Mouse (Mus musculus) E14TG2a.4 (cell line): ENCODE data around the gene Hic2.

Source experiments
- H3K27me3 ChIP-seq: 2 replicates; pipeline ENCODE4 v1.6.1; 2014; ENCODE audit warnings: low read length, control low read depth; ENCODE audit not compliant: insufficient read depth
- H3K36me3 ChIP-seq: 2 replicates; pipeline ENCODE4 v1.6.1; 2014; ENCODE audit warnings: low read length, control low read depth; ENCODE audit not compliant: insufficient read depth
- H3K4me1 ChIP-seq: replicated peaks from 2 replicates; pipeline ENCODE4 v1.6.1; 2014; ENCODE audit warnings: low read depth, low read length, control low read depth
- H3K4me3 ChIP-seq: replicated peaks from 2 replicates; pipeline ENCODE4 v1.5.1; 2014; ENCODE audit warnings: mild to moderate bottlenecking, low read length
- H3K9me3 ChIP-seq: 2 replicates; pipeline ENCODE4 v1.6.1; 2014; ENCODE audit warnings: low read length, control low read depth
- CTCF ChIP-seq: conservative IDR thresholded peaks from 2 replicates; pipeline ENCODE4 v1.5.1; 2014; ENCODE audit warnings: low read length
- NANOG ChIP-seq: IDR thresholded peaks from 2 replicates; pipeline ENCODE4 v1.6.1; 2014; ENCODE audit warnings: borderline replicate concordance, low read length, mixed read lengths
- POU5F1 ChIP-seq: IDR thresholded peaks from 2 replicates; pipeline ENCODE4 v1.6.1; 2014; ENCODE audit warnings: low read length, borderline replicate concordance

Gene Hic2

DNA sequence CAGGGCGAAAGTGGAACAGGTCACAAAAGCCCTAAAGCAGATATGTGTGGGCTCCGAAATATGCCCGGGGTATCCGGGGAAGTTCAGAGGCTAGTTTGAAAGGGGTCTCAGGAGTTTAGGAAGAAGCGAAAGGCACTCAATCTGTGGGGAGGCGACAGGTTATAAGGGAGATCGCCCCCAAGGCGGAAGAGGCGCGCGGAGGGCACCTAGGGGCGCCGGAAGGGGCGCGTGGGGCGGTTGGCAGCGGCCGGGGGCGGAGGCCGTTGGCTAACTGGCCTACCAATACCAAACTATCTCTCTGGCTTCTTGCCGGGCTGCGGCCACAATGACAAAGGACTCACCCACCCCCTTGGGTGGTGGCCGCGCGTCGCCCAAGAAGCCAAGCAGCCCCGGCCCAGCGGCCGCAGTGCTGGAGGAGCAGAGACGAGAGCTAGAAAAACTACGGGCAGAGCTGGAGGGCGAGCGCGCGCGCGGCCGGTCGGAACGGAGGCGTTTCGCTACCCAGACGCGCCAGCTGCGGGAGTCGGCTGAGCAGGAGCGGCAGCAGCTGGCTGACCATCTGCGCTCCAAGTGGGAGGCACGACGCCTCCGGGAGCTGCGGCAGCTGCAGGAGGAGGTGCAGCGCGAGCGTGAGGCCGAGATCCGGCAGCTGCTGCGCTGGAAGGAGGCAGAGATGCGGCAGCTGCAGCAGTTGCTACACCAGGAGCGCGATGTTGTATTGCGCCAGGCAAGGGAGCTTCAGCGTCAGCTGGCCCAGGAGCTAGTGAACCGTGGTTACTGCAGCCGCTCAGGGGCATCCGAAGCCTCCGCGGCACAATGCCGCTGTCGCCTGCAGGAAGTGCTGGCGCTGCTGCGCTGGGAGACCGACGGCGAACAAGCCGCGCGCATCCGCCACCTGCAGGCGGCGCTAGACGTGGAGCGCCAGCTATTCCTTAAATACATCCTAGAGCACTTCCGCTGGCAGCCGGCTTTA, 24.7 kb upstream of the Hic2 start, which contains the start of gene Rimbp3:
TSS of gene Rimbp3 (plus strand) at position 215 of the 973 bp plus-strand sequence.
- Histone ChIP-seq H3K4me1 (peaks cover 32% of the 10 kb centered on the region), H3K36me3 (peaks cover 29% of the 10 kb centered on the region), H3K4me3 (peak within 1 kb of the TSS; percentile 88), H3K27me3 (peaks cover 55% of the 10 kb centered on the region), H3K9me3 (no peaks in the 10 kb centered on the region)
- TF ChIP-seq NANOG (no peak), POU5F1 (no peak), CTCF (peak; percentile 33)

DNA sequence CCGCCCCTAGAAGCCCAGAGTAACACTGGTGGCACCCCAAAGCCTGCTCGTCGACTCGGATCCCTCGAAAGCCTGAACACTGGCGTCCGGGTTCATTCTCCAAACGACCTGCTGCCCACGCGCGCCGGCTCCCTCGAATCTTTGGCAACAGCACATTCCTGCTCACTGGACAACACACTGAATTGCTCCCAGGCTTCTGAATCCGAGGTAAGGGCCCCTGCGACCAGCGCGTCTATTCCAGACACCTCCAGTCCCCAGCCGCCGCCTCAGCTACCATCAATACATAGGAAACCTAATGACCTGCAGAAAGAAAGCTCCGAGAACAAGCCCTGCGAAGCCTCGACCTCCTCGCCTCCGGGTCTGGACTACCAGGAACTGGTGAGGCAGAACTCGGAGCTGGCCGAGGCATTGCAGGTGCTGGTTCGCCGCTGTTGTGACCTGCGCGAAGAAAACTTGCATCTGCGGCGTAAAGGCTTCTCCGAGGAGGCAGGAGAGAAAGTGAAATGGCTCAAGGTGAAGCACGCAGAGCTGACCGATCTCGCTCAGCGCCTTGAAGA, 23.9 kb upstream of the Hic2 start:
- peak overlapping the region; percentile 88 for H3K4me3 ChIP-seq
- H3K36me3 ChIP-seq: peaks cover 29% of the 10 kb centered on the region
- no peaks in the 10 kb centered on the region for H3K9me3 ChIP-seq
- peaks cover 39% of the 10 kb centered on the region for H3K4me1 ChIP-seq
- H3K27me3 ChIP-seq: peaks cover 55% of the 10 kb centered on the region
- TF ChIP-seq CTCF (no peak), POU5F1 (no peak), NANOG (no peak)

DNA sequence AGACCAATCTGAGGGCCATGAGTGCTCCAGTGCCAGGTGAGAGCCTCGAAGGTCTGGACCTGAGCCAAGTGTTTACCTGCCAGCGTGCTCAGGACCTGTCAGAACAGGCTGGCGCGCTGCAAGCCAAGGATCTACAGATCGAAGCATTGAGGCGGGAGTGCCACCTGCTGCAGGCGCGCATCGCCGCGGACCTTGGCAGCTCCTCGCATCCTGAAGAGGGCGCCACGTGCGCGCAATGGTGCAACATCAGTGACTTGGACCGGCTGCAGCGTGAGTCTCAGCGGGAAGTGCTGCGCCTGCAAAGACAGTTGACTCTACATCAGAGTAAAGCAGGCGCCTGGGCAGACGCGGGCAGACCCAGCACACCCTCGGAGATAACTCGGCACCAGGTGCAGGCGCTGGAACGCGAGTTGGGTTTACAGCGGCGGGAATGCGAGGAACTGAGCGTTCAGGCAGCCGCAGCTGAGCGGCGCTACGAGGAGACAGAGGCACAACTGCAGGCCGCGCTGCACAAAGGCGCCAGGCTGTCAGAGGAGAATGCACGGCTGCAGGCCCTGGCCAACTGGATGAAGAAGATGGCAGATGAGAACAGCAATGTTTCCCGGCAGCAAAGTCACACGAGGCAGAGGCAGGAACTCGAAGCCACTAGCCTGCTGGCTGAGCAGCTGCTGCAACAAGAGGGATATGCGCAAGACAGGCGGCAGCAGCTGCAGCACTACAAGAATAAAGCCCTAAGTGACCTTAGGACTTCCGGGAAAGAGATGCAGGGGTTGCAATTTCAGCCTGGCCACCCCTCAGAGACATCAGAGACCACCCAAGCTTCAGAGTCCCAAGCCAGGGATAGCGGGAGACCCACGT, 23.2 kb upstream of the Hic2 start:
- TF ChIP-seq CTCF (peak; percentile 39), NANOG (no peak)
- H3K9me3 ChIP-seq: no peaks in the 10 kb centered on the region
- peaks cover 55% of the 10 kb centered on the region for H3K27me3 ChIP-seq
- peaks cover 29% of the 10 kb centered on the region for H3K36me3 ChIP-seq
- H3K4me3 ChIP-seq: peak overlapping the region; percentile 88
- H3K4me1 ChIP-seq: peaks cover 44% of the 10 kb centered on the region

DNA sequence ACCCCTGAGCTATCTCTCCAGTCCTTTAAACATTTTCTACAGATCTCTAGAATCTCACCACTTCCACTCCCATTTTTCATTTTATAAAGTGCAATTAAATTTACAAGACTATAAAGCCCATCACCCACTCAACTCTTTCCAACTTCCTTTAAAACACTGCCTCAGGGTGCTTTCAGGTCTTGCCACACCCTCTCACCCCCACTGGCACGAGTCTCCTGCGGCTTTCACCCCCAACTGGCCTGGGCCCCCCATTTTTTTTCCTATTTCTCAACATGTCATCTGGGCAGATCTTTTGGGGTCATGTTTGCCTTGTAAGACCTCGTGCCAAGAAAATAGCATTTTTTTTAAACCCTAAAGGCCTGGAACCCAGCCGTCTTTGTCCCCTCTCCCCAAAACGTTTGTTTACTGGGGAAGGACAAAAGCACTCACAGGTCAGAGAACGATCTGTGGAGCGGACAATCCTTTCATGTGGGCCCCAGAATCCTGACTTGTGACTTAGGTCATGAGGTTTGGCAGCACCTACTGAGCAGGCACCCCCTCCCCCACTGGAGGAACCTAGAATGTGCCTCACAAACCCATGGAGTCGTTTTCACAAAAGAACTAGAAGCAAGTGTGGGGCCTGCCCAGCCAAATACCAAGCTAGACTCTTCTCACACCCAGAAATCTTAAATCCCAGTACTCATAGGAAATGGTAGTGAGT, 16.3 kb upstream of the Hic2 start:
- H3K9me3 ChIP-seq: no peaks in the 10 kb centered on the region
- peaks cover 6% of the 10 kb centered on the region; the same call in 1 of the 2 replicates for H3K27me3 ChIP-seq
- peaks cover 72% of the 10 kb centered on the region for H3K4me1 ChIP-seq
- TF ChIP-seq NANOG (0 out of 2 replicates have a peak, but pooled peaks have one; percentile 6), POU5F1 (no peak), CTCF (no peak)
- peak overlapping the region; percentile 46; the same call in 1 of the 2 replicates for H3K4me3 ChIP-seq
- H3K36me3 ChIP-seq: peaks cover 15% of the 10 kb centered on the region

DNA sequence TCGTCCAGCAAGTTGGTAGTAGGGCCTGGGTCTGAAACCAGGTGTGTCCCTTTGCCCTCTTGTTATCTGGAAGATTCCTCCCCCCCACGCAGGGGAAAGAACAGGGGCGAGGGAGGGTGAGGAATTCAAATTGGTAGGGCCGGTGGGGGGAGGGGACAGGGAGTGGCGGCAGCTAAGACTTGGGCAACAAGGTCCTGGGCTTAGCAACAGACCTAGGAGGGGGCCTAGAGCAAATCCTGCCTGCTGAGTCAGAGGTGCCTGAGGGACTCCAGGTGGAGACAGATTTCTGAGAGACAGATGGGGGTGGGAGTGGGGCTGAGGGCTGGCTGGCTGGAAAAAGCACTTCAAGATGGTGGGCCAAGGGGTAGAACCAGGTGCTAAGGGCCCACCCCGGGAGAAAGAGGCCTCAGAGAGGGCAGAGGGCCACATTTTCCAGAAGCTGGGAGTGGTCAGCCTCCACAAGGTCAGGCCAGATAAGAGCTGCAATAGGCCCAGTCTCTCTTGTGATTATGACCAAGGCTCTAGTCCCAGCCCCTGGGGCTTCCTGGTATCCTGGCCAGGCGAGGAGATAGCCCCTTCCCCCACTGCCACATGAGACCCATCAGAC, 13.1 kb upstream of the Hic2 start:
- H3K9me3 ChIP-seq: no peaks in the 10 kb centered on the region
- peak overlapping the region; percentile 46 for H3K4me3 ChIP-seq
- 0 out of 2 replicates have a peak, but pooled peaks have one; percentile 30 for TF ChIP-seq NANOG
- TF ChIP-seq CTCF: no peak
- peaks cover 73% of the 10 kb centered on the region for H3K4me1 ChIP-seq
- H3K27me3 ChIP-seq: no peaks in the 10 kb centered on the region
- no peaks in the 10 kb centered on the region for H3K36me3 ChIP-seq

DNA sequence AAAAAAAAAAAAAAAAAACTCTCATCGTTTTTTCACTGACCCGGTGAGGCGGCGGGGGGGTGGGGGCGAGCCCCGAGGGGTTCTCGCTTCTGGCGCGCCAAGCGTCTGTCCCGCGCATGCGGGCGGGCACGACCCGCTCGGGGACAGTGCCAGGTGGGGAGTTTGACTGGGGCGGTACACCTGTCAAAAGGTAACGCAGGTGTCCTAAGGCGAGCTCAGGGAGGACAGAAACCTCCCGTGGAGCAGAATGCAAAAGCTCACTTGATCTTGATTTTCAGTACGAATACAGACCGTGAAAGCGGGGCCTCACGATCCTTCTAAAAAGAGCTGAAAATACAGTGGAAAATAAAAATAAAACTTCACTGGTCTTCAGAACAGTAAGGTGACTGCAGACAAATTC, 11.2 kb upstream of the Hic2 start:
- TF ChIP-seq NANOG (no peak), POU5F1 (no peak), CTCF (no peak)
- Histone ChIP-seq H3K4me1 (peaks cover 61% of the 10 kb centered on the region), H3K36me3 (no peaks in the 10 kb centered on the region), H3K27me3 (no peaks in the 10 kb centered on the region), H3K9me3 (no peaks in the 10 kb centered on the region), H3K4me3 (peak overlapping the region; percentile 65)

DNA sequence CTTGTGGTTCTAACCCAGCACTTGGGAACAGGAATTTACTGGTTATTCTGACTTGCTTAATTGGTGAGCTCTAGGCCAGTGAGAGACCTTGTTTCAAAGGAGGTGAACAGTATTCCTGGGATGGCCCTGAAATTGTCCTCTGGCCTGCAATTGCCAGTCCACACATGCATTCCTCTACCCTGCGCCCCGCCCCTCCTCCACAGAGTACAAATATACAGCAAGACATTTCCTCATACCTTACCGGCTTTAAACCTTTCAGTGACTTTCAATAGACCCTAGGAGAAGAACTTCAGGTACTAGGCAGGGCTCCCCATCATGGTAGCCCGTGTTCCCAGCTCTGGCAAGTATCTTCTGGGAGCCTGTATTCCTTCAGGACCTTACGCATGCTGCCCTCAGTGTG, 7.8 kb upstream of the Hic2 start:
- Histone ChIP-seq H3K36me3 (no peaks in the 10 kb centered on the region), H3K4me3 (no peak overlapping the region), H3K27me3 (peaks cover 2% of the 10 kb centered on the region; the same call in 1 of the 2 replicates), H3K9me3 (no peaks in the 10 kb centered on the region), H3K4me1 (peaks cover 31% of the 10 kb centered on the region)
- no peak for TF ChIP-seq POU5F1
- TF ChIP-seq NANOG: no peak
- TF ChIP-seq CTCF: no peak
